Mouse (Mus musculus) embryo, embryonic 9.5 days (tissue): Measurements from ENCODE around the gene Zfp667.
"Not testable (repeated sequence)": the region's sequence is repeated elsewhere in the genome, so short reads cannot be mapped to it uniquely, and the experiment has no call there.

Experiments used
- DNase-seq: peaks from one replicate; pipeline ENCODE4 v3.0.0-alpha.2; 2017; ENCODE audit errors: extremely low spot score

The Zfp667 gene

GRCm38 (mm10) chr7:6300796-6301195, 14.4 kb downstream of the Zfp667 start:
- not testable (repeated sequence) for DNase-seq

- peak; percentile 1 for DNase-seq
Measured at GRCm38 (mm10) chr7:6330458-6331232, 44.3 kb downstream of the Zfp667 start.

GRCm38 (mm10) chr7:6331233-6331956, 45.0 kb downstream of the Zfp667 start, which contains the start of gene Zfp583:
Gene Zfp583 (minus strand): TSS chr7:6331285.
- peak; percentile 86 for DNase-seq

- no peak for DNase-seq
Measured at GRCm38 (mm10) chr7:6339865-6340264, 53.5 kb downstream of the Zfp667 start.

- DNase-seq: peak; percentile 84
Measured at GRCm38 (mm10) chr7:6343501-6344071, 57.2 kb downstream of the Zfp667 start, which contains the start of gene Gm3854. Gene Gm3854 (plus strand): TSS chr7:6343759.

- no peak for DNase-seq
Measured at GRCm38 (mm10) chr7:6344124-6344523, 57.7 kb downstream of the Zfp667 start.
